Mouse (Mus musculus) liver, embryonic 14.5 days (tissue): ENCODE data around the gene Stk16.

ENCODE experiments used
- CTCF ChIP-seq: IDR thresholded peaks from 2 replicates; pipeline ENCODE4 v1.5.1; 2016; ENCODE audit warnings: antibody characterized with exemption, low read depth, control low read depth
- EP300 ChIP-seq: IDR thresholded peaks from 2 replicates; pipeline ENCODE4 v1.6.1; 2016; ENCODE audit warnings: antibody characterized with exemption, low read depth

- no peak for TF ChIP-seq CTCF
- no peak for TF ChIP-seq EP300
These were observed 2.5 kb downstream of the Stk16 start for GRCm38 (mm10) chr1:75213096-75213495.
